Mouse (Mus musculus): Measurements from ENCODE around the gene Snrnp35.
"Not testable (repeated sequence)": the region's sequence is repeated elsewhere in the genome, so short reads cannot be mapped to it uniquely, and the experiment has no call there.

The Snrnp35 gene

GRCm38 (mm10) chr5:124482966-124483654 lies at the start of gene Snrnp35:
TSS of gene Snrnp35 (plus strand) at chr5:124483134.
- DNase-seq (ENCODE audit: low read depth, low spot score): peak; percentile 81

DNA sequence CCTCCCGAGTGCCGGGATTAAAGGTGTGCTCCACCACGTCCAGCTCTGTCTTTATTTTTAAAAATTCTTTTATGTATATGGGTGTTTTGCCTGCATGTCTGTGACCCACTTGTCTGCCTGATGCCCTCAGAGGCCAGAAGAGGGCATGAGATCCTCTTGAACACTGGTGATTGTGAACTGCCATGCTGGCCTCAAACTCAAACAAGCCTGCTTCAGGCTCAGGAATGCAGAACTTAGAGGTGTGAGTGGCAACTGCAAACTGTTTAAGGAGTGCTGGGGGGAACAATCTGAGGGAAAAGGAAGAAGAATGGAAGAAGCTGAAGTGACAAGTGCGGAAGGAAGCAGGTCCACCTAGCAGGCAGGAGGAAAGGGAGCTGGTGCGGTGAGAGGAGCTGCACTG lies 44.7 kb upstream of the Snrnp35 start:
- DNase-seq (ENCODE audit: low read depth, low spot score): no peak

- DNase-seq (ENCODE audit: low read depth, low spot score): no peak
Observed at GRCm38 (mm10) chr5:124438746-124439145, 44.2 kb upstream of the Snrnp35 start.

- peak; percentile 94 for DNase-seq (ENCODE audit: low read depth, low spot score)
Observed at GRCm38 (mm10) chr5:124439447-124440093, 43.4 kb upstream of the Snrnp35 start, which contains the start of gene Kmt5a. TSS of gene Kmt5a (plus strand) at chr5:124439930.

DNA sequence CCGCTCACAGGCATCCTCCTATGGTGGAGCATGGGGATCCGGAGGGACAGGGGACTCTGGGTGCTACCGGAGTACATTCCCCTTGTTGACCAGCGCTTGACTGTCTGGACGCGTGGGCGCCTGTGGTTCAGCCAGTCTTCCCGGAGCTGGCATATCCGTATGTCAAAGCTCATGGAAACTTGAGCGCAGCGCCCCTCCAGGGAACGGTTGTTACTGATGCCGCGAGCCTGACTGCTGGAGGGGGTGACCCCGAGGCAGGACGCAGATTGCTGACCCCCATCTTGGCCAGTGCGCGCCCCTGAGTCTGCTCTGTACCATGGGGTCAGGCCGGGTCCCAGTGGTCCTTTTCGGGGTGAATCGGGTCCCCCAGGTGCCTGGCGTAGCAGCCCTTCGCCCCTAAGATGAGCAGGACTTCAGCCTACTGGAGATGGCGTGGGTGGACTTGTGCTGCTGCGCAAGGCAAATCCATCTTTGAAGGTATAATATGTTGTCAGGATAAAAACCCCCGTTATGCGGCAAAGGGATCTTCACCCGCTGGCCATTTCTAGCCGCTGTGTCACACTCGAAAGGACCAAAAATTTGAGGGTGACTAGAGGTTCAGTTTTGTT lies 42.7 kb upstream of the Snrnp35 start:
- DNase-seq (ENCODE audit: low read depth, low spot score): no peak

GRCm38 (mm10) chr5:124442628-124443027 lies 40.3 kb upstream of the Snrnp35 start:
- DNase-seq (ENCODE audit: low read depth, low spot score): no peak

- no peak for DNase-seq (ENCODE audit: low read depth, low spot score)
Observed at GRCm38 (mm10) chr5:124444208-124444607, 38.7 kb upstream of the Snrnp35 start.

DNA sequence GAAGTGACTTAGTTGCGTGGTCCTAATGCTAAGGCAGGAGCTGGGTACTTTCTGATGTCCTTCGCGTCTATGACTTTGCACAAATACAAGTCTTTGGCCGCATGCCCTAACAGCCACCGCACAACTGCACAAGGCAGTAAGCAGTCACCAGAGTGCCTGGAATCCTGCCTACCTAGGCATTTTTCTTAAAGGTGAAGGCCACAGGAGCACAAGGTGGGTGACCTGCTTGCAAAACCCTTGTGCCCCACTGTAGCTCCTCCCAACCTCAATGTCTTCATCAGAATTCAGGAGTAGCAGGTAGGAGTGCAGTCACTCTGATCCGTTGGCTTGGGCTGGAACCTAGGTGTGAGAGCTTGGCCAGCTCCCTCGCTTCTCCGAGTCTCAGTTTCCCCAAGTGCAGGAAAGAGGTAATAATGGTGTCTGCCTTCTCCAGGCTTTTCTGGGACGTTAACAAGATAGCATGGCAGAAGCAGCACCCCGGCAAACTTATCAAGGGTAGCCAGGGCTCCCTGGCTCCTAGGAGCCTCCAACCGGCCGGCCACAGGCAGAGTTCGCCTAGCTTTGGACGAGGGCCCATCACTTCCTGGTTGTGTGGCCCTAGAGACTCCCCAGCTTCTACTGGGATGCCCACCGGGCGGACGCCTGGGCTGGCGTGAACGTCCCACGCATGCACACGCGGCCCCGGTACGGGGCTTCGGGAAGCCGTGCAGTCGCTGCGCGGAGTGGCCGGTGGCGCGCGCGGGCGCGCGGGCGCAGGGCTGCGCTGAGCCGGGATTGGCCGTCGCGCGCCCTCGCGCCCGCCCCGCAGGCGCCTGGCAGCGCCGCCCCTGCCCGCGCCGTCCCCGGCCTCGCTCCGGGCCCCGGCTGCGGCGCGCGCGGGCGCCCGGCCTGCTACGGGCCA lies 38.0 kb upstream of the Snrnp35 start:
- peak; percentile 64 for DNase-seq (ENCODE audit: low read depth, low spot score)

DNA sequence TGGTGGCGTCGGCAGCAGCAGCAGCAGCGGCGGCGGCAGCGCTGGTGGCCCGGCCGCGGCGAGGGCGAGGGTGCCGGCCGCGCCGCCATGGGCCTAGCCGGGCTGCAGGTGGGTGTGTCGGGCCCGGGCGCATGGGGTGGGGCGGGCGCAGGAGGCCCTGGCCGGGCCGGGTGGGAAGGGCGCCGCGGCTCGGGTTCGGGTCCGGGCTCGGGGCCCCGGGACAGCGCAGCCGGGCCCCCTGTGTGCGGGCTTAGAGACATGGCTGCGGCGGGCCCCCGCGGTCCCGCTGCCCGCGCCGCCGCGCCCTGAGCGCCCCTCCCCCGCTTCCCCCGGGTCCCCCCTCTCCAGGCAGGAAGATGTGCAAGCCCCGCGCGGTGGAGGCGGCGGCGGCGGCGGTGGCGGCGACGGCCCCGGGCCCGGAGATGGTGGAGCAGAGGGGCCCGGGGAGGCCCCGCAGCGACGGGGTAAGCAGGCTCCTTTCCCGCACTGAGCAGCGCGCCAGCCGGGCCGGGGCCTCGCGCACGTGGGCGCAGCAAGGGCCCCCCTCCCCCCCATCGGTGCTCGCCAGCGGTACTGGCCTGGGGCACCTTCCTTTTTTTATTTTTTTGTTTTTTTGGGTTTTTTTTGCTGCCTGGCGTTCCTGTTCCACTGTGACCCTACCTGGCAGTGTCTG lies 37.2 kb upstream of the Snrnp35 start:
- no peak for DNase-seq (ENCODE audit: low read depth, low spot score)

- DNase-seq (ENCODE audit: low read depth, low spot score): no peak
Observed at GRCm38 (mm10) chr5:124446301-124446881, 36.5 kb upstream of the Snrnp35 start.

GRCm38 (mm10) chr5:124449494-124449893 lies 33.4 kb upstream of the Snrnp35 start:
- no peak for DNase-seq (ENCODE audit: low read depth, low spot score)

DNA sequence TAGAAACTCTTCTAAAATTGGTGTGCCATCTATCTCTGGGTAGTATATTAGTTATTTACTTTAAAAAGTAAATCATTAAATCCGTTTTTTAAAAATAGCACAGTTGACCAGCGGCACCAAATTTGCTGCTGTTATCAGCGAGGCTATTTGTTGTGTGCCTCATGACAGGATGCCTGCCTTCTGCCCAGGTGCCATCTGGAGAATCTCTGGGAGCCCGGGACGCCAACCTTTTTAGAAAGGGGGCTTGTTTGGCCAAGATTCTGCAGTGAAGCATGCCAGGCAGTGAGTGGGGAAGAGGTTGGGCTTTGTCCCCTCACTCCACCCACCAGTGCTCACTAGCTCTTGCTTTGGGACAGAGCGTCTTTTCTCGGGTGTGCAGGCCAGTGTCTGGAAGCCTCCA lies 32.9 kb upstream of the Snrnp35 start:
- DNase-seq (ENCODE audit: low read depth, low spot score): no peak

DNA sequence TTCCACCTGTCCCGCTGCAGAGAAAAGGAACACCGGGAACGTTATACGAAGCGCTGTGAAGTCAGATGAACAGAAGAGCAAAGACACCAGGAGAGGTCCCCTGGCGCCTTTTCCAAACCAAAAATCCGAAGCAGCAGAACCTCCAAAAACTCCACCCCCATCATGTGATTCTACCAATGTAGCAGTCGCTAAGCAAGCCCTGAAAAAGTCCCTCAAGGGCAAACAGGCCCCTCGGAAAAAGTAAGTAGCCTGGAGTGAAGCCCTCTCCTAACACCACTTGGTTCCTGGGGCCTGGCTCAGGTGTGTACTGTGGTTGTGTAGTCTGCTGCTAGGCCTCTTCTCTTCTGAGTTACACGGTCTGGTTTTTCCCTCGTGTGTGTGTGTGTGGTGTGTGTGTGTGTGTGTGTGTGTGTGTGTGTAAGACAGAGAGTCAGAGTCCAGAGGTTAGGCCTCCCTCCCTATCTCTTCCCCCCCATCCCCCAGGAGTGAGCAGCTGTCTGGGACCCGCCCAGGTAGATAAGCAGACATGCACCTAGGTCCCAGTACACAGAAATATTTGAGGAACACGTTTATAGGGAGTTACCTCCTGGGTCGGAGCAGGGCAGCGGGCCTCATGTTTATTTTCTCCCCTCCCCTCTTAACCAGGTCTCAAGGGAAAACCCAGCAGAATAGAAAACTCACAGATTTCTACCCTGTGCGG lies 32.1 kb upstream of the Snrnp35 start:
- no peak for DNase-seq (ENCODE audit: low read depth, low spot score)

GRCm38 (mm10) chr5:124452494-124453228 lies 30.3 kb upstream of the Snrnp35 start:
- DNase-seq (ENCODE audit: low read depth, low spot score): no peak

GRCm38 (mm10) chr5:124453339-124454081 lies 29.4 kb upstream of the Snrnp35 start:
- DNase-seq (ENCODE audit: low read depth, low spot score): no peak

GRCm38 (mm10) chr5:124454082-124454419 lies 28.9 kb upstream of the Snrnp35 start:
- DNase-seq (ENCODE audit: low read depth, low spot score): no peak

DNA sequence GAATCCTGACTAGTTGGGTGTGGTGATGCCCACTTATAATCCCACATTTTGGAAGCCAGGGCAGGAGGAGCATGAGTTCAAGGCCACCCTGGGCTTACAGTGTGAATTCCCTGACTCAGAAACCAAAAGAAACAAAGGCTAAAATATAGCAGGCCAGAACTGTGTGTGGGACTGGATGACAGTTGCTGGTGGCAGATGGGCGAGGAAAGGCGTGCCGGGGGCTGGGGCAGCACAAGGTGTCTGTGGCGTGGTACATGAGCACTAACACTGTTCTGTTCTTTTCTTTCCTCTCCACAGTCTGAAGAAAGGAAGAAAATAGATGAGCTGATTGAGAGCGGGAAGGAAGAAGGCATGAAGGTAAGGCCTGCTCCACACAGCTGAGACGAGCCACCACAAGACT lies 26.2 kb upstream of the Snrnp35 start:
- DNase-seq (ENCODE audit: low read depth, low spot score): no peak

- DNase-seq (ENCODE audit: low read depth, low spot score): not testable (repeated sequence)
Observed at GRCm38 (mm10) chr5:124460922-124461321, 22.0 kb upstream of the Snrnp35 start.
